Comparison of ENCODE assay signal across 14 mouse cellular contexts in genomic region chr7:141214310-141214709, GRCm38 (mm10). TPM values are rescaled to one million over a fixed set of nuclear protein-coding genes. Genes with fewer than 3 reads are reported as not detected.
DNase-seq lines count a peak whose midpoint lies in the region; ATAC-seq and TF ChIP-seq lines count a peak whose summit lies in the region.
"Had no signal": no experiment of that assay in that cellular context is flagged by ENCODE, and none has a peak within 500 bp of the region (broad histone marks: within the 10 kb centered on the region; RNA-seq: fewer than 3 reads in every experiment).

No protein-coding gene starts in this region.

- no peaks in the 10 kb centered on the region for H3K9me3 ChIP-seq in heart, embryonic 10.5 days
- H3K9me3 ChIP-seq in midbrain, embryonic 10.5 days (replicated peaks): no peaks in the 10 kb centered on the region
- H3K9me3 ChIP-seq in midbrain, postnatal 0 days (ENCODE audit: low read length): no peaks in the 10 kb centered on the region
- no peaks in the 10 kb centered on the region for H3K9me3 ChIP-seq in intestine, embryonic 15.5 days
- no peaks in the 10 kb centered on the region for H3K9me3 ChIP-seq in neural tube, embryonic 13.5 days
- H3K9me3 ChIP-seq: limb, embryonic 15.5 days had no signal

- TF ChIP-seq POLR2A in heart, adult 2 months (IDR thresholded peaks at IDR 0.05; ENCODE audit: insufficient read depth, low read depth, low read length): no peak

- TF ChIP-seq CTCF in heart, adult 2 months (IDR thresholded peaks at IDR 0.05): no peak
- TF ChIP-seq CTCF in midbrain, postnatal 0 days (IDR thresholded peaks at IDR 0.05): no peak

- H3K9ac ChIP-seq in heart, adult 2 months (ENCODE audit: low read depth, low read length): no peak overlapping the region
- no peak overlapping the region for H3K9ac ChIP-seq in midbrain, postnatal 0 days (replicated peaks; ENCODE audit: low read length, poor library complexity, severe bottlenecking)
- no peak overlapping the region for H3K9ac ChIP-seq in intestine, embryonic 15.5 days
- no peak overlapping the region for H3K9ac ChIP-seq in neural tube, embryonic 13.5 days

- DNase-seq in heart, embryonic 10.5 days (ENCODE audit: low spot score): peak; percentile 69
- no peak for DNase-seq in heart, adult 2 months
- DNase-seq in midbrain, embryonic 10.5 days (ENCODE audit: low spot score): no peak
- no peak for DNase-seq in midbrain, postnatal 0 days (ENCODE audit: low spot score)
- DNase-seq: adrenal gland, adult 8-10 months; heart, postnatal 4 days; thymus, postnatal 25 days had no signal

- no peak overlapping the region for H3K4me3 ChIP-seq in heart, embryonic 10.5 days
- no peak overlapping the region for H3K4me3 ChIP-seq in heart, adult 2 months
- H3K4me3 ChIP-seq in midbrain, embryonic 10.5 days: peak overlapping the region; percentile 81
- no peak overlapping the region for H3K4me3 ChIP-seq in midbrain, postnatal 0 days (ENCODE audit: low read depth, low read length)
- H3K4me3 ChIP-seq in intestine, embryonic 15.5 days (replicated peaks): no peak overlapping the region
- H3K4me3 ChIP-seq in neural tube, embryonic 13.5 days: no peak overlapping the region

- peaks cover 19% of the 10 kb centered on the region for H3K36me3 ChIP-seq in heart, embryonic 10.5 days
- H3K36me3 ChIP-seq in heart, adult 2 months (ENCODE audit: control insufficient read depth, insufficient read depth, low read length): no peaks in the 10 kb centered on the region
- peaks cover 25% of the 10 kb centered on the region for H3K36me3 ChIP-seq in midbrain, embryonic 10.5 days
- 0 out of 2 replicates have a peak, but pooled peaks cover 4% of the 10 kb centered on the region for H3K36me3 ChIP-seq in midbrain, postnatal 0 days (ENCODE audit: insufficient read depth, low read length)
- peaks cover 4% of the 10 kb centered on the region; the same call in 1 of the 2 replicates for H3K36me3 ChIP-seq in intestine, embryonic 15.5 days
- peaks cover 9% of the 10 kb centered on the region; the same call in 1 of the 2 replicates for H3K36me3 ChIP-seq in neural tube, embryonic 13.5 days

- H3K79me2 ChIP-seq in heart, adult 2 months (replicated peaks; ENCODE audit: control insufficient read depth, insufficient read depth, low read length): no peaks in the 10 kb centered on the region

- TF ChIP-seq EP300 in heart, adult 2 months (IDR thresholded peaks at IDR 0.05; ENCODE audit: insufficient read depth, low read depth, low read length): no peak

- peaks cover 45% of the 10 kb centered on the region for H3K4me1 ChIP-seq in heart, embryonic 10.5 days
- H3K4me1 ChIP-seq in heart, adult 2 months (ENCODE audit: control insufficient read depth, insufficient read depth, low read length): peaks cover 2% of the 10 kb centered on the region; the same call in 1 of the 2 replicates
- H3K4me1 ChIP-seq in midbrain, embryonic 10.5 days: peaks cover 63% of the 10 kb centered on the region
- peaks cover 9% of the 10 kb centered on the region; the same call in 1 of the 2 replicates for H3K4me1 ChIP-seq in midbrain, postnatal 0 days (ENCODE audit: insufficient read depth, low read length)
- H3K4me1 ChIP-seq in intestine, embryonic 15.5 days (replicated peaks): peaks cover 56% of the 10 kb centered on the region
- peaks cover 28% of the 10 kb centered on the region for H3K4me1 ChIP-seq in neural tube, embryonic 13.5 days (replicated peaks)

- ATAC-seq in midbrain, postnatal 0 days (ENCODE audit: low FRiP score): no peak
- no peak for ATAC-seq in intestine, embryonic 15.5 days
- no peak for ATAC-seq in neural tube, embryonic 13.5 days (ENCODE audit: low read depth)
- ATAC-seq in megakaryocyte progenitor cell, adult 5-6 weeks (replicated peaks; ENCODE audit: poor library complexity): no peak
- ATAC-seq in erythroblast, adult 5-6 weeks (replicated peaks; ENCODE audit: low FRiP score, poor library complexity, severe bottlenecking): no peak
- ATAC-seq: Patski had no signal

- H3K4me2 ChIP-seq in midbrain, postnatal 0 days (ENCODE audit: low read depth, low read length, poor library complexity, severe bottlenecking): no peak overlapping the region
- peak overlapping the region; percentile 92 for H3K4me2 ChIP-seq in intestine, embryonic 15.5 days (replicated peaks)
- no peak overlapping the region for H3K4me2 ChIP-seq in neural tube, embryonic 13.5 days

- 83% methylated on average over 3 of the region's 3 CpGs for WGBS in heart, embryonic 10.5 days
- 89% methylated on average over 3 of the region's 3 CpGs for WGBS in heart, adult 2 months
- WGBS in midbrain, embryonic 10.5 days: 79% methylated on average over 3 of the region's 3 CpGs
- 76% methylated on average over 3 of the region's 3 CpGs for WGBS in midbrain, postnatal 0 days
- 63% methylated on average over 3 of the region's 3 CpGs for WGBS in intestine, embryonic 15.5 days
- WGBS in neural tube, embryonic 13.5 days: 78% methylated on average over 3 of the region's 3 CpGs

- peaks cover 8% of the 10 kb centered on the region; the same call in 1 of the 2 replicates for H3K27me3 ChIP-seq in heart, embryonic 10.5 days (ENCODE audit: insufficient read depth, poor library complexity, severe bottlenecking)
- H3K27me3 ChIP-seq in heart, adult 2 months (ENCODE audit: control insufficient read depth, insufficient read depth, low read length): no peaks in the 10 kb centered on the region
- H3K27me3 ChIP-seq in midbrain, embryonic 10.5 days (ENCODE audit: low read depth, poor library complexity, severe bottlenecking): no peaks in the 10 kb centered on the region
- H3K27me3 ChIP-seq in midbrain, postnatal 0 days (ENCODE audit: insufficient read depth, low read length): no peaks in the 10 kb centered on the region
- no peaks in the 10 kb centered on the region for H3K27me3 ChIP-seq in intestine, embryonic 15.5 days (replicated peaks)
- no peaks in the 10 kb centered on the region for H3K27me3 ChIP-seq in neural tube, embryonic 13.5 days
- H3K27me3 ChIP-seq: limb, embryonic 15.5 days; Patski had no signal

- H3K27ac ChIP-seq in heart, embryonic 10.5 days: 0 out of 2 replicates have a peak overlapping the region, but pooled peaks have one; percentile 48
- H3K27ac ChIP-seq in heart, adult 2 months: no peak overlapping the region
- H3K27ac ChIP-seq in midbrain, embryonic 10.5 days (replicated peaks): peak overlapping the region; percentile 97
- no peak overlapping the region for H3K27ac ChIP-seq in midbrain, postnatal 0 days (ENCODE audit: low read depth, low read length)
- H3K27ac ChIP-seq in intestine, embryonic 15.5 days: peak overlapping the region; percentile 97; the same call in 1 of the 2 replicates
- 0 out of 2 replicates have a peak overlapping the region, but pooled peaks have one; percentile 5 for H3K27ac ChIP-seq in neural tube, embryonic 13.5 days (replicated peaks)

- intact Hi-C loops in heart, adult 2 months (cut with DNase I): no loop called here

RNA-seq across cellular contexts. Expression of gene Lmntd2, which starts 0.4 kb away (rescaled TPM):
- polyA plus RNA-seq in heart, embryonic 10.5 days (2016; fragmentation: Nextera tagmentation; extraction: Ambion mirVana): 1.4 and 2.1 TPM in 2 replicates
- not detected for total RNA-seq in heart, adult 2 months (2021)
- polyA plus RNA-seq in heart, adult 2 months (2012; rRNA removed): 0.18 and 0.20 TPM in 2 replicates
- 3.8 and 5.1 TPM in 2 replicates for polyA plus RNA-seq in midbrain, embryonic 10.5 days (2016; fragmentation: Nextera tagmentation; extraction: Ambion mirVana)
- total RNA-seq in midbrain, postnatal 0 days (2014; rRNA removed): not detected in 2 replicates
- 0.10 and 0.36 TPM in 2 replicates for polyA plus RNA-seq in midbrain, postnatal 0 days (2015; fragmentation: Nextera tagmentation; extraction: Ambion mirVana)
- 3.5 and 3.6 TPM in 2 replicates for polyA plus RNA-seq in intestine, embryonic 15.5 days (2015; fragmentation: Nextera tagmentation; extraction: Ambion mirVana)
- polyA plus RNA-seq in neural tube, embryonic 13.5 days (2015; fragmentation: Nextera tagmentation; extraction: Ambion mirVana): 1.3 and 1.5 TPM in 2 replicates
- total RNA-seq in megakaryocyte progenitor cell, adult 5-6 weeks (2015): 0.20 and 0.89 TPM in 2 replicates
- 0.10 TPM in 1 of 2 replicates, not detected in the other for total RNA-seq in megakaryocyte progenitor cell, adult 5-6 weeks (2017)
- not detected in 2 replicates for total RNA-seq in erythroblast, adult 5-6 weeks (2015; ENCODE audit: low replicate concordance)
- total RNA-seq in erythroblast, adult 5-6 weeks (2017; ENCODE audit: low replicate concordance): 0.17 and 1.7 TPM in 2 replicates
- total RNA-seq: gastrocnemius, postnatal 4 days; heart, postnatal 4 days had no signal

RNA-seq across cellular contexts. Expression of gene Rassf7, which starts 1.4 kb away (rescaled TPM):
- polyA plus RNA-seq in heart, embryonic 10.5 days (2016; fragmentation: Nextera tagmentation; extraction: Ambion mirVana): 22.6 and 41.4 TPM in 2 replicates
- under 1 TPM; 0.25 to 0.42 TPM for total RNA-seq in heart, adult 2 months (2021)
- polyA plus RNA-seq in heart, adult 2 months (2012; rRNA removed): 2.2 and 3.3 TPM in 2 replicates
- polyA plus RNA-seq in midbrain, embryonic 10.5 days (2016; fragmentation: Nextera tagmentation; extraction: Ambion mirVana): 55.6 and 57.2 TPM in 2 replicates
- total RNA-seq in midbrain, postnatal 0 days (2014; rRNA removed): 15.5 and 23.5 TPM in 2 replicates
- polyA plus RNA-seq in midbrain, postnatal 0 days (2015; fragmentation: Nextera tagmentation; extraction: Ambion mirVana): 20.7 and 21.7 TPM in 2 replicates
- polyA plus RNA-seq in intestine, embryonic 15.5 days (2015; fragmentation: Nextera tagmentation; extraction: Ambion mirVana): 63.7 and 70.0 TPM in 2 replicates
- 29.8 and 31.7 TPM in 2 replicates for polyA plus RNA-seq in neural tube, embryonic 13.5 days (2015; fragmentation: Nextera tagmentation; extraction: Ambion mirVana)
- total RNA-seq in megakaryocyte progenitor cell, adult 5-6 weeks (2015): 3.2 and 4.3 TPM in 2 replicates
- 2.2 and 6.6 TPM in 2 replicates for total RNA-seq in megakaryocyte progenitor cell, adult 5-6 weeks (2017)
- 1.7 and 6.0 TPM in 2 replicates for total RNA-seq in erythroblast, adult 5-6 weeks (2015; ENCODE audit: low replicate concordance)
- 3.9 and 12.2 TPM in 2 replicates for total RNA-seq in erythroblast, adult 5-6 weeks (2017; ENCODE audit: low replicate concordance)

RNA-seq across cellular contexts. Expression of gene Phrf1, which starts 14.3 kb away (rescaled TPM):
- 73.5 and 84.7 TPM in 2 replicates for polyA plus RNA-seq in heart, embryonic 10.5 days (2016; fragmentation: Nextera tagmentation; extraction: Ambion mirVana)
- 10 to 100 TPM; 26.8 to 32.1 TPM for total RNA-seq in heart, adult 2 months (2021)
- polyA plus RNA-seq in heart, adult 2 months (2012; rRNA removed): 8.9 and 10.2 TPM in 2 replicates
- polyA plus RNA-seq in midbrain, embryonic 10.5 days (2016; fragmentation: Nextera tagmentation; extraction: Ambion mirVana): 114 and 125 TPM in 2 replicates
- 46.3 and 54.6 TPM in 2 replicates for total RNA-seq in midbrain, postnatal 0 days (2014; rRNA removed)
- 35.1 and 39.5 TPM in 2 replicates for polyA plus RNA-seq in midbrain, postnatal 0 days (2015; fragmentation: Nextera tagmentation; extraction: Ambion mirVana)
- polyA plus RNA-seq in intestine, embryonic 15.5 days (2015; fragmentation: Nextera tagmentation; extraction: Ambion mirVana): 61.9 and 62.1 TPM in 2 replicates
- 71.4 and 74.1 TPM in 2 replicates for polyA plus RNA-seq in neural tube, embryonic 13.5 days (2015; fragmentation: Nextera tagmentation; extraction: Ambion mirVana)
- 51.0 and 53.0 TPM in 2 replicates for total RNA-seq in megakaryocyte progenitor cell, adult 5-6 weeks (2015)
- total RNA-seq in megakaryocyte progenitor cell, adult 5-6 weeks (2017): 60.4 and 62.2 TPM in 2 replicates
- 24.9 and 30.0 TPM in 2 replicates for total RNA-seq in erythroblast, adult 5-6 weeks (2015; ENCODE audit: low replicate concordance)
- total RNA-seq in erythroblast, adult 5-6 weeks (2017; ENCODE audit: low replicate concordance): 25.5 and 32.8 TPM in 2 replicates

RNA-seq across cellular contexts. Expression of gene Lrrc56, which starts 20.4 kb away (rescaled TPM):
- polyA plus RNA-seq in heart, embryonic 10.5 days (2016; fragmentation: Nextera tagmentation; extraction: Ambion mirVana): 3.3 and 6.7 TPM in 2 replicates
- total RNA-seq in heart, adult 2 months (2021): 1 to 10 TPM; 2.3 to 3.1 TPM
- polyA plus RNA-seq in heart, adult 2 months (2012; rRNA removed): 4.6 and 4.9 TPM in 2 replicates
- polyA plus RNA-seq in midbrain, embryonic 10.5 days (2016; fragmentation: Nextera tagmentation; extraction: Ambion mirVana): 14.4 and 14.6 TPM in 2 replicates
- total RNA-seq in midbrain, postnatal 0 days (2014; rRNA removed): 11.5 and 14.9 TPM in 2 replicates
- polyA plus RNA-seq in midbrain, postnatal 0 days (2015; fragmentation: Nextera tagmentation; extraction: Ambion mirVana): 8.6 TPM in 2 replicates
- 5.1 and 5.4 TPM in 2 replicates for polyA plus RNA-seq in intestine, embryonic 15.5 days (2015; fragmentation: Nextera tagmentation; extraction: Ambion mirVana)
- polyA plus RNA-seq in neural tube, embryonic 13.5 days (2015; fragmentation: Nextera tagmentation; extraction: Ambion mirVana): 7.6 and 9.0 TPM in 2 replicates
- 0.39 and 0.84 TPM in 2 replicates for total RNA-seq in megakaryocyte progenitor cell, adult 5-6 weeks (2015)
- 0.50 and 3.4 TPM in 2 replicates for total RNA-seq in megakaryocyte progenitor cell, adult 5-6 weeks (2017)
- 2.1 TPM in 1 of 2 replicates, not detected in the other for total RNA-seq in erythroblast, adult 5-6 weeks (2015; ENCODE audit: low replicate concordance)
- total RNA-seq in erythroblast, adult 5-6 weeks (2017; ENCODE audit: low replicate concordance): 0.94 and 1.8 TPM in 2 replicates

RNA-seq across cellular contexts. Expression of gene Hras, which starts 20.5 kb away (rescaled TPM):
- 89.6 and 92.6 TPM in 2 replicates for polyA plus RNA-seq in heart, embryonic 10.5 days (2016; fragmentation: Nextera tagmentation; extraction: Ambion mirVana)
- 100 to 1,000 TPM in 1 of 2 experiments, 10 to 100 TPM in 1; 90.8 to 105 TPM for total RNA-seq in heart, adult 2 months (2021)
- 63.7 and 79.9 TPM in 2 replicates for polyA plus RNA-seq in heart, adult 2 months (2012; rRNA removed)
- polyA plus RNA-seq in midbrain, embryonic 10.5 days (2016; fragmentation: Nextera tagmentation; extraction: Ambion mirVana): 84.2 and 87.5 TPM in 2 replicates
- total RNA-seq in midbrain, postnatal 0 days (2014; rRNA removed): 109 and 113 TPM in 2 replicates
- polyA plus RNA-seq in midbrain, postnatal 0 days (2015; fragmentation: Nextera tagmentation; extraction: Ambion mirVana): 209 TPM in 2 replicates
- polyA plus RNA-seq in intestine, embryonic 15.5 days (2015; fragmentation: Nextera tagmentation; extraction: Ambion mirVana): 92.9 and 107 TPM in 2 replicates
- polyA plus RNA-seq in neural tube, embryonic 13.5 days (2015; fragmentation: Nextera tagmentation; extraction: Ambion mirVana): 130 and 139 TPM in 2 replicates
- 30.5 and 40.6 TPM in 2 replicates for total RNA-seq in megakaryocyte progenitor cell, adult 5-6 weeks (2015)
- total RNA-seq in megakaryocyte progenitor cell, adult 5-6 weeks (2017): 19.9 and 23.7 TPM in 2 replicates
- 3.8 and 24.9 TPM in 2 replicates for total RNA-seq in erythroblast, adult 5-6 weeks (2015; ENCODE audit: low replicate concordance)
- 11.4 and 20.8 TPM in 2 replicates for total RNA-seq in erythroblast, adult 5-6 weeks (2017; ENCODE audit: low replicate concordance)

Comparison
In these comparisons a context has a peak if more than half of its experiments do, and no peak if none do; other contexts are left out.
1. H3K27ac ChIP-seq: peak in heart, embryonic 10.5 days (single experiment), midbrain, embryonic 10.5 days (single experiment), intestine, embryonic 15.5 days (single experiment) and neural tube, embryonic 13.5 days (single experiment); none in heart, adult 2 months (single experiment) and midbrain, postnatal 0 days (single experiment).